Mouse (Mus musculus) midbrain, embryonic 10.5 days (tissue): ENCODE data around the gene Ciart. TPM values are rescaled to one million over a fixed set of nuclear protein-coding genes. Genes with fewer than 3 reads are reported as not detected.
A peak's percentile ranks its signal among the peaks of the same experiment; 100 is the strongest.
"Not testable (repeated sequence)": the region's sequence is repeated elsewhere in the genome, so short reads cannot be mapped to it uniquely, and the experiment has no call there.

Experiments
- DNase-seq: peaks from one replicate; pipeline ENCODE4 v3.0.0-alpha.2; 2017; ENCODE audit warnings: low spot score
- H3K27ac ChIP-seq: fragments of 300-500 bp; sonication (generic); replicated peaks from 2 replicates; pipeline ENCODE4 v1.5.1; 2016; ENCODE audit warnings: mild to moderate bottlenecking
- H3K27me3 ChIP-seq: fragments of 300-500 bp; sonication (generic); 2 replicates; pipeline ENCODE4 v1.6.1; 2016; ENCODE audit warnings: low read depth, mild to moderate bottlenecking; ENCODE audit not compliant: poor library complexity, severe bottlenecking
- H3K36me3 ChIP-seq: fragments of 300-500 bp; sonication (generic); 2 replicates; pipeline ENCODE4 v1.6.1; 2016; ENCODE audit warnings: mild to moderate bottlenecking, moderate library complexity
- H3K4me1 ChIP-seq: fragments of 300-500 bp; sonication (generic); 2 replicates; pipeline ENCODE4 v1.6.1; 2016
- H3K4me3 ChIP-seq: fragments of 300-500 bp; sonication (generic); 2 replicates; pipeline ENCODE4 v1.5.1; 2016; ENCODE audit warnings: mild to moderate bottlenecking, moderate library complexity
- H3K9me3 ChIP-seq: fragments of 300-500 bp; sonication (generic); replicated peaks from 2 replicates; pipeline ENCODE4 v1.6.1; 2016; ENCODE audit warnings: mild to moderate bottlenecking
- WGBS: fragments of 180-500 bp; shearing (Covaris S2); methylation state at CpG from one replicate; pipeline ENCODE4 v1.1.7; 2016; 5-methylcytosine and 5-hydroxymethylcytosine counted together
- polyA plus RNA-seq: library from polyadenylated mRNA; unstranded; fragments of >200 nt; fragmentation: Nextera tagmentation; extraction: Ambion mirVana; gene quantifications from 2 replicates; pipeline ENCODE4 v1.2.1, GENCODE M21; 2016

Gene Ciart
- 7.9 and 12.3 TPM in 2 replicates for polyA plus RNA-seq

DNA sequence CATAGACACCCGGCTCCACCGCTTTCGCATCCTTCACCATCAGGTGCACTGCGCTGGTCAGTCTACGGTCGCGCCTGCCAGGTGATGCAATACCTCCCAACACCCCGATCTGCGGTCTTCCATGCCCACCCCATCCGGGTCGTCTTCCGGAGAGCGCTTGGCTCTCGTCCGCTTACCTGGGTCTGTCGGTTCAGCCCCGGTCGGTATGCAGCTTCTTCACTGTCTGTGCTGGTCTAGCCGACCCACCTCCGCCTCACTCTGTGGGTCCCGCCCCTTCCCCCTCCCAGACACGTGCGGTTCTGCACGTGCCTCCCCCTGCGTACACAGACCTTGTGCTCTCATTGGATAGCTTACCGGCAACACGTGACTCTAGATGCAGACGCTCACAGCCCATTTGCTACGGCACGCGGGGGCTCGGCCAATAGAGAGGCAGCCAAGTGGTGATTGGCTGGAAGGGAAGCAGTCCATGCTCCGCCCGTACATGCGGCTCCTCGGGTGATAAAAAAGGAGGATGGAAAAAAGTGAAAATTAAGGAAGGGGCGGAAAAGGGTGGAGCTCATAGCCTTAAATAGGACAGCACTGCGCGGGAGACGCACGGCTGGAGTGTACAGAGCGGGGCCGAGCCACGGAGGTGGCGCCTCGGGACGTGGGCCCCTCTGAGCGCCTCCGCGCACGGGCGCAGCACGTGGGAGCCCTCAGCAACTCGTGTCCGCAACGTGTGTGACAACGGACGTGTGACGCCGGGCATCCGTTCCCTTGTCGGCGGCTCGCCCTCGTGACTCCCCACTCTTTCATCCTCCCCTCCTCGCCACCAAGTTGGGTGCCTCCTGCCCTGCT lies at the start of gene Ciart:
Gene Ciart, minus strand, starts transcription at position 273 of the 837 bp plus-strand sequence.
- peak within 1 kb of the TSS; percentile 68 for H3K4me3 ChIP-seq
- DNase-seq, result peak; percentile 95
- H3K4me1 ChIP-seq, result peaks cover 25% of the 10 kb centered on the region
- peak within 1 kb of the TSS; percentile 75 for H3K27ac ChIP-seq
- H3K27me3 ChIP-seq, result peaks cover 17% of the 10 kb centered on the region
- peaks cover 6% of the 10 kb centered on the region; the same call in 1 of the 2 replicates for H3K36me3 ChIP-seq
- H3K9me3 ChIP-seq, result no peaks in the 10 kb centered on the region
- WGBS, result under 1% methylated on average over 66 of the region's 66 CpGs

DNA sequence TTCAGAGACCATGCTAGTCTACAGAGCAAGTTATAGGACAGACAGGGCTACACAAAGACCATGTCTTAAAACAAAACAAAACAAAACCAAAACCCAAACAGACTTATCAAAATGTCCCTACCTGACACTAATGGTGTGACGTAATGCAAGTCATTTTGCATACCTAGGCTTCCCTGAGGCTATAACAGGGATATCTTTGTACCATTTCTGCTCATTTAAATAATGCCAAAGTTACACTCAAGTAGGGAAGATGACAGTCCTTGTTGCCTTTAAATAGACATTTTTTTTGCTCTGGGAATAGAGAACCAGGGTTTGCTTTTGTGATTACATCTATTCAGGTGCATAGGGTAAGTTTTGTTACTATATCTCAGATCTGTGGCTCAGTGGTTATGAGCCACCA lies 49.4 kb upstream of the Ciart start:
- H3K36me3 ChIP-seq, result peaks cover 44% of the 10 kb centered on the region
- peak overlapping the region; percentile 88 for H3K4me3 ChIP-seq
- no peak overlapping the region for H3K27ac ChIP-seq

DNA sequence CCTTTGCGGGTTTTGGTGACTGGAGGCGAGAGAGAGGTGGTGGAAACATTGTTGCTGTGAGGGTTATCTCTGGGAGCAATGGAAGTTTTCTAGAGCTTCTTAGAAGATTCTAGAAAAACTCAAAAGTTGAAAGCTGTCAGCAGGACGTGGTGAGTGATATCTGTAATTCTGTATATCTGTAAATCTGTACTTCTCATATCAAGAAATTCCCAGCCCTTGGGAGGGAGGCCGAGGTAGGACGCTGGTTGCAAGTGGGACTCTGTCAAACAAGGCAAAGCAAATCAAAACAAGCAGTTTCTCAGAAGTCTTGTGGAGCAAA lies 48.4 kb upstream of the Ciart start:
- Histone ChIP-seq H3K4me1 (peaks cover 26% of the 10 kb centered on the region), H3K9me3 (no peaks in the 10 kb centered on the region), H3K27me3 (no peaks in the 10 kb centered on the region), H3K4me3 (peak overlapping the region; percentile 88), H3K36me3 (peaks cover 34% of the 10 kb centered on the region), H3K27ac (peak overlapping the region; percentile 99)
- WGBS, result 11% methylated on average over 5 of the region's 5 CpGs
- DNase-seq, result no peak

More for the DNA sequence above, 49.4 kb upstream of the Ciart start:
- H3K9me3 ChIP-seq, result no peaks in the 10 kb centered on the region
- WGBS, result 90% methylated on average over 1 of the region's 1 CpGs
- no peak for DNase-seq
- H3K4me1 ChIP-seq, result peaks cover 26% of the 10 kb centered on the region
- no peaks in the 10 kb centered on the region for H3K27me3 ChIP-seq

DNA sequence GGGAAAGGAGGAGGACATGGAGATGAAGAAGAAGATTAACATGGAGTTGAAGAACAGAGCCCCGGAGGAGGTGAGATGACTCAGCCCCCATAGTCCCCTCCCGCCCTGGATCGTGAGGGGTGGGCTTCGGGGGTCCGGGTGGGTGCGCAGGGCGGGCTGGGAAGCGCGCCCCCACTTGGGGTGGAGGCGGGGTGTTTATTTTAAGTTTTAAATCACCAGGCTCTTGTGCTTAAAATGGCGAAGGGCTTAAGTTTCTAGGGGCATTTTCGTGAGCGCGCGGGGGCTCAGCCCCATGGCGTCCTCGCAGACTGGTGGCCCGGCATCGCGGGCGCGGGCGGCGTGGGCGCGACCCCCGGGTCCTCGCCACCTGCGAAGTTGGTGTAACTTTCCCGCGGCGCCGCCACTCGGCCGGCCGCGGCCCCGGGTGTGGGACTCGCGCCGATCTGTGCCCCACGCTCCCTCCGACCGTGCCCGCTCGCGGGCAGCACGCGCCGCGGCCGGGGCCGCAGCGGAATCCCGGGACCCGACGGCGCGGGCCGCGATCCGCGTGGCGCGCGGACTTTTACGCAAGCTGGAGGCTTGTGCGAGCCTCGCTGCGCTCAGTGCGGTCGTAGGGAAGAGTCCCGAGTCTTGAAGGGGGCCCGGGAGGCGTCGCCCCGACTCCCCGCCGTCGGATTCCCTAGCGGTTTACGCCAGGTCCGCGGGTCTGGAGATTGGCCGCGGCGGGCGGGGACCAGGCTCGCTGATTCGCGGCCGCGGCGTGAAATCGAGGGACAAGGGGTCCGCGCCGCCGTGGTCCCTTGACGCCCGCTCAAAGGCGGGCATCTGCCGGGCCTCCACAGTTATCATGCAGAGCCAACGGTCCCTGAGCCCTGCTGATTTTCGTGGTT lies 47.8 kb upstream of the Ciart start:
- H3K9me3 ChIP-seq, result no peaks in the 10 kb centered on the region
- DNase-seq, result peak; percentile 74
- H3K4me3 ChIP-seq, result peak overlapping the region; percentile 88
- peaks cover 28% of the 10 kb centered on the region for H3K36me3 ChIP-seq
- no peaks in the 10 kb centered on the region for H3K27me3 ChIP-seq
- peaks cover 26% of the 10 kb centered on the region for H3K4me1 ChIP-seq
- H3K27ac ChIP-seq, result peak overlapping the region; percentile 99
- WGBS, result under 1% methylated on average over 104 of the region's 105 CpGs

DNA sequence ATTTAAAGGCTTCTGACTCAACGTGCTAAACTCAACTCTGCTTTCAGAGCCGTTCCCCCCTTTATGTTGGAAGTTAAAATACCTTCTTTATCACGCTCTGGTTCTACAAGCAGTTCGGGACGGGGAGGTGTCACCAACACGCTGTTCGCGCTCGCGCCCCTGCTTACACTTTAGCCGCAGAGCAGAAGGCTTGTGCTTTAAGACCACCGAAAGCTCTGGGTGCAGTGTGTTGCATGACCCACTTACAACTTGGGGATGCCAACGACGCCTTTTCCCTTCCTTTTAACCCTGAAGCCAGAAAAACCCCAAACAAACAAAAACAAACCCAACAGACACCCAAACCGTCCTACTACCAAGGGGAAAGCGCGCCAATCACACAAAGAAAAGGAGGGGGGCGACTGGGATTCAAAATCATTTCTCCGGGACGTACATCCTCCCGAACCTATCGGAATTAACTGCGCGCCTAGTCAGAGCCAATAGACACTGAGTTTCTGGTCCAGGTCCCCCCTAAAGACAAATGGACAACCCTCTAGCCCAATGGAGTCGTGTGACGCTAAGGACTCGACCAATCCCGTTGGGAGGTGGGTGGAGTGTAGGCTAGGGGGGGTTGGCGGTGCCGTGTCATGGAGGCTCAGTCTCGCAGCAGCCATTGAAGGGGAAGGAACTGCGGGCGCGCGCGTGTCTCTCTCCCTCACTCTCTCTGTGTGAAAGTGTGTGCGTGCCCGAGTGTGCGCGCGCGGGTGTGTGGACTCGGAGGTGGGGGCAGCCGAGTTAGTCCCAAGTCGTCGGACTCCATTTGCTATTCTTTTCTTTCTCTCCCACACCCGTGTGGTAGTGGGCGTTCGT lies 46.8 kb upstream of the Ciart start, which contains the start of gene Anp32e:
Gene Anp32e, plus strand, starts transcription at position 589 of the 846 bp plus-strand sequence.
- under 1% methylated on average over 49 of the region's 49 CpGs for WGBS
- H3K4me3 ChIP-seq, result peak within 1 kb of the TSS; percentile 88
- peak within 1 kb of the TSS; percentile 99 for H3K27ac ChIP-seq
- no peaks in the 10 kb centered on the region for H3K9me3 ChIP-seq
- no peaks in the 10 kb centered on the region for H3K27me3 ChIP-seq
- peaks cover 26% of the 10 kb centered on the region for H3K4me1 ChIP-seq
- DNase-seq, result peak; percentile 96
- H3K36me3 ChIP-seq, result peaks cover 18% of the 10 kb centered on the region

DNA sequence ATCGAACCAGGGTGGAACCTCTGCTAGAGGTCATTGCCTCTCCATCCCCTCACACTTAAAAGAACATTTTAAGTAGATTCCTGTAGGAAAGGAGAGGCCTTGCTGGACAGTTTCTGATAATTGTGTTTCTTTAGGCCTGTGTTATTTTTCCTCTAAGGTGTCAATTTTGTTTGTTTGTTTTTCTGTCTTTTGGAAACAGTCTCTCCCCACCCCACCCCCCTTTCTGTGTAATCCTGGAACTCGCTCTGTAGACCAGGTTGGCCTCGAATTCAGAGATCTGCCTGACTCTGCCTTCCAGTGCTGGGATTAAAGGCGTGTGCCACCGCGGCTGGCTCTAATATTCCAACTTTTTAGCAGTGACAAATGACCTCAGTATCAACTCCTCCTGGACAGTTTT lies 46.2 kb upstream of the Ciart start:
- WGBS, result 75% methylated on average over 6 of the region's 6 CpGs
- H3K9me3 ChIP-seq, result no peaks in the 10 kb centered on the region
- H3K36me3 ChIP-seq, result peaks cover 12% of the 10 kb centered on the region
- no peaks in the 10 kb centered on the region for H3K27me3 ChIP-seq
- no peak for DNase-seq
- peak overlapping the region; percentile 99 for H3K27ac ChIP-seq
- H3K4me1 ChIP-seq, result peaks cover 26% of the 10 kb centered on the region
- H3K4me3 ChIP-seq, result peak overlapping the region; percentile 88

DNA sequence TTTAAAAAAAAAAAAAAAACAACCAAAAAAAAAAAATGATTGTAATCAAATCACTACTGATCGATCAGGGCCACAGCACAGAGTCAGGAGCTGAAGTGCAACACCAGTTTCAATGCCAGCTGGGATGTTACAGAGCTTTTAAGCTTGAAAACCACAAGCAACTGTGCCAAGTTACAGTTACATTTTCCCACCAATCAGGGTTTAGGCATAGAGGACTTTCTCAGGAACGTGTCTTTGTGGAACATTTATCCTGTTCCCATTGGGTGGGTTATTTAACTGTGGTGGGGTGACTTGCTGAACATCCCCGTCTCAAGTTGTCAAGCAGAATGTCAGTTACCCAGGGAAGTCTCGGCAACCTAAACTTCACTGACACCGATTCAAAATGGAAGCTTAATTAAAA lies 43.0 kb upstream of the Ciart start:
- peaks cover 6% of the 10 kb centered on the region; the same call in 1 of the 2 replicates for H3K4me1 ChIP-seq
- 87% methylated on average over 5 of the region's 5 CpGs for WGBS
- no peaks in the 10 kb centered on the region for H3K27me3 ChIP-seq
- no peak overlapping the region for H3K4me3 ChIP-seq
- DNase-seq, result no peak
- no peaks in the 10 kb centered on the region for H3K36me3 ChIP-seq
- H3K9me3 ChIP-seq, result no peaks in the 10 kb centered on the region
- H3K27ac ChIP-seq, result no peak overlapping the region

DNA sequence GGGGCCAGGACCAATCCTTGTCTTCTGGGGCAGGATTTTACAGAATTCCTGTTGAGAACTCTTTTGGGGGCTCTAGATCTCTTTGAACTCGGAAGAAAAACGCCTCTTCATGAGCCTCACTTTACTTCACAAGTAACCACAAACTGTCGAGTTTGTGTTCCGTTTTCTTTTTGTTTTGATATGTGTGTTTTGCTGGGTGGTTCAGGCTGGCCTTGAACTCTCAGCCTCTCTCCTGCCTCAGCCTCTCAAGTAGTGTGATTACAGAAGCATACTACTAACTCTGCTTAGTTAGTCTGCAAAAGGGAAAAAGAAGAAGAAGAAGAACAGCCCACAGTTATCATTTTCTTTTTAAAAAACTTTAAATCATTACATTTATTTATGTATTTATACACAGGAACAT lies 42.1 kb upstream of the Ciart start:
- Histone ChIP-seq H3K36me3 (no peaks in the 10 kb centered on the region), H3K4me1 (peaks cover 6% of the 10 kb centered on the region; the same call in 1 of the 2 replicates), H3K27me3 (no peaks in the 10 kb centered on the region), H3K27ac (no peak overlapping the region), H3K4me3 (no peak overlapping the region), H3K9me3 (no peaks in the 10 kb centered on the region)
- DNase-seq, result no peak
- 74% methylated on average over 4 of the region's 4 CpGs for WGBS

DNA sequence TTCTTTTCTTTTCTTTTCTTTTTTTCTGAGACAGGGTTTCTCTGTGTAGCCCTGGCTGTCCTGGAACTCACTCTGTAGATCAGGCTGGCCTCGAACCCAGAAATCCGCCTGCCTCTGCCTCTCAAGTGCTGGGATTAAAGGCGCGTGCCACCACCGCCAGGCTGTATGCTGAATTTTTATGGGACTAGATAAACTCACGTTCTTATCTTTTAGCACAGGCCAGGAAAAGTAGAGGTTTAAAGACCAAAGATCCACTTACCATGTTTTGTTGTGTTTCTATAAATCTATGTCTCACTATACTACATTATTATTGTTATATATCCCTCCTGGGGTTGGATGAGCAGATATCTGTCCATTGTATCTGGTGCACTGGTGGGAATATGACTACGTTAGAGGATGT lies 41.4 kb upstream of the Ciart start:
- not testable (repeated sequence) for DNase-seq, H3K36me3 ChIP-seq, H3K27me3 ChIP-seq, H3K9me3 ChIP-seq, H3K4me1 ChIP-seq, H3K4me3 ChIP-seq, H3K27ac ChIP-seq
- WGBS, result 90% methylated on average over 7 of the region's 7 CpGs

DNA sequence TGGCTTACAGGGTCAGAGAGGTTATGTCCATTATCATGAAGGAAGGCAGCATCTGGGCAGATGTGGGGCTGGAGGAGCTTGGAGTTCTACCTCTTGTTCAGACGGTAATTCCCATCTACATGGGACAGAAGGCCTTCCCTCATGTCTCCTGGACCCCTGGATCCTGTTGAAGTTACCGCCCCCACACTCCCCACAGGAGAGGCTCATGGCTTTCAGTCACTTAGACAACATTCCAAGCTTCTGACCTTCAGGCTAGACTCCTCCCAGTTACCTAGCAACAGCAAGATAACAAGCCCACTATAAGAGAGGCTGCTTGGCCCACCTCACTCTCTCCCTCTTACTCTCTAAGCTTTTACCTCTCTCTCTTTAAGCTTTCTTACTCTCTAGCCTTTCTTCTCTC lies 38.5 kb upstream of the Ciart start:
- H3K4me1 ChIP-seq, H3K4me3 ChIP-seq, H3K27ac ChIP-seq, H3K27me3 ChIP-seq, H3K9me3 ChIP-seq, DNase-seq, H3K36me3 ChIP-seq: not testable (repeated sequence)
- WGBS, result 74% methylated on average over 2 of the region's 2 CpGs

DNA sequence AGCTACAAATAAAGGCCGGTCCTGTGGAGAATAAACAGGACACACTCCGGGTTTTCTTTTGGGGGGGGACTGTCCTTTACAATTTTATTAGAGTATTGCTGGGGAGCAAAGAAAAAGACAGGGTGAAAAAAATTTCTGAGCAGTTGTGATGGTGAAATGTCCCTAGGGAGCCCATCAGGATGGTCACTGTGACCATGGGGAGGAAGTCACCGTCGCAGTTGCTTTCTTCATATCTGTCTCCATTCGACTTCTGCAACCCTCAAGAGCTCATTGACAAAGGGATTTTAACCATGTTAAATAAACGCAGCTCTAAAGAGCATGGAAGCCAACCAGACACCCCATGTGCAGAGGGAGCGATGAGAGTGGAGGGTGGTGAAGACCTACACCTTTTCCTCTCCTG lies 34.7 kb upstream of the Ciart start:
- no peak for DNase-seq
- H3K27ac ChIP-seq, result no peak overlapping the region
- peaks cover 6% of the 10 kb centered on the region; the same call in 1 of the 2 replicates for H3K4me1 ChIP-seq
- H3K9me3 ChIP-seq, result no peaks in the 10 kb centered on the region
- H3K27me3 ChIP-seq, result no peaks in the 10 kb centered on the region
- 80% methylated on average over 7 of the region's 7 CpGs for WGBS
- H3K36me3 ChIP-seq, result no peaks in the 10 kb centered on the region
- H3K4me3 ChIP-seq, result no peak overlapping the region

DNA sequence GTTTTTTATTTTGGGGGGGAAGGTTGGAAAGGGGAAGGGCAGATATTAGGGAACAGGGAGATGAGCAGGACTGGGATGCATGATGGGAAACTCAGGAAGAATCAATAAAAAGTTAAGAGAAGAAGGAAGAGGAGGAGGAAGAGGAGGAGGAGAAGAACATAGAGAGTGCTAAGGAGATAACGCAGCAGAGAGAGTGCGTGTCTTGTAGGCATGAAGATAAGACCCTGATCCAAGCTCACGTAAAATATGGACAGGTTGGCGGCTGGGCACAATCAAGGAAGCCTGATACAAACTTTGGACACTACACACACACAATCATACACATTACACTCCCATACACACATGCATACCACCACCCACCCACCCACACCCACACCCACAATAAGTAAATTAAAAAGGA lies 32.7 kb upstream of the Ciart start:
- no peak for DNase-seq
- H3K36me3 ChIP-seq, result no peaks in the 10 kb centered on the region
- H3K4me1 ChIP-seq, result no peaks in the 10 kb centered on the region
- H3K27me3 ChIP-seq, result no peaks in the 10 kb centered on the region
- no peak overlapping the region for H3K27ac ChIP-seq
- H3K4me3 ChIP-seq, result no peak overlapping the region
- 92% methylated on average over 4 of the region's 4 CpGs for WGBS
- H3K9me3 ChIP-seq, result no peaks in the 10 kb centered on the region
